Comparison of ENCODE assay signal across 12 mouse cellular contexts in the genomic region with DNA sequence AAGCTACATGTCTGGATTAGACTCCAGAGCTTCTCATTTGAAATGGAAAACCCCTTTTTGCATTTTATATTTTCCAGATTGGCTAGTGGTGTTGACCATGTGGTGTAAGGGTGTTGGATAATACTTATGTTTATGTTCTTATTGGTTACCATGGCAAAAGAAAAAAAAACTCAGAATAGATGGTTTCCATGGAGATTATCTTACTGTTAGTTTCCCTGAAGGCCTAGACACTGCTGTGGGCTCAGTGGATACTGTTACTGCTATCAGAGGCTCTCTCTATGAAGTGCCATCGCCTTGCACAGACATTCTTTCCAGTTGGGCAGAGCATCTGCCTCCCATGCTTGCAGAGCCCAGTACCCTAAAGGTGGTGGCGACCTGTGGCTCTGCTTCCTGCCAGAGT. TPM values are rescaled to one million over a fixed set of nuclear protein-coding genes. Genes with fewer than 3 reads are reported as not detected.
A peak's percentile ranks its signal among the peaks of the same experiment; 100 is the strongest.
DNase-seq lines count a peak whose midpoint lies in the region; ATAC-seq and TF ChIP-seq lines count a peak whose summit lies in the region.
"Had no signal": no experiment of that assay in that cellular context is flagged by ENCODE, and none has a peak within 500 bp of the region (broad histone marks: within the 10 kb centered on the region; RNA-seq: fewer than 3 reads in every experiment).

No protein-coding gene starts in this region.

- no peak overlapping the region for H3K4me2 ChIP-seq in heart, embryonic 16.5 days (ENCODE audit: low read depth, low read length)
- H3K4me2 ChIP-seq in midbrain, embryonic 13.5 days (replicated peaks): no peak overlapping the region
- no peak overlapping the region for H3K4me2 ChIP-seq in embryonic facial prominence, embryonic 12.5 days (replicated peaks)
- H3K4me2 ChIP-seq: limb, embryonic 12.5 days had no signal

- ATAC-seq in heart, embryonic 16.5 days (replicated peaks; ENCODE audit: extremely low read depth, insufficient read depth, low FRiP score): peak; percentile 33; the same call in 1 of the 2 replicates
- ATAC-seq in midbrain, embryonic 13.5 days: 0 out of 2 replicates have a peak, but pooled peaks have one; percentile 40
- no peak for ATAC-seq in embryonic facial prominence, embryonic 12.5 days (ENCODE audit: insufficient number of reproducible peaks, insufficient read depth, low FRiP score, low TSS enrichment)
- ATAC-seq: inflammation-experienced regulatory T-cells, adult 6 months had no signal

- H3K36me3 ChIP-seq in heart, embryonic 16.5 days (ENCODE audit: control insufficient read depth, insufficient read depth): no peaks in the 10 kb centered on the region
- H3K36me3 ChIP-seq in midbrain, embryonic 13.5 days: no peaks in the 10 kb centered on the region
- H3K36me3 ChIP-seq in midbrain, embryonic 10.5 days: peaks cover 1% of the 10 kb centered on the region; the same call in 1 of the 2 replicates
- H3K36me3 ChIP-seq in embryonic facial prominence, embryonic 12.5 days: 0 out of 2 replicates have a peak, but pooled peaks cover 2% of the 10 kb centered on the region
- H3K36me3 ChIP-seq: limb, embryonic 12.5 days had no signal

- no peak for TF ChIP-seq CTCF in olfactory bulb, adult 2 months (IDR thresholded peaks at IDR 0.05; ENCODE audit: insufficient read depth, low read depth, low read length)

- 46% methylated on average over 2 of the region's 2 CpGs for WGBS in heart, embryonic 16.5 days
- 62% methylated on average over 2 of the region's 2 CpGs for WGBS in midbrain, embryonic 13.5 days
- 74% methylated on average over 2 of the region's 2 CpGs for WGBS in midbrain, embryonic 10.5 days
- WGBS in embryonic facial prominence, embryonic 12.5 days: 74% methylated on average over 2 of the region's 2 CpGs
- 60% methylated on average over 2 of the region's 2 CpGs for WGBS in olfactory bulb, adult 2 months

- H3K27ac ChIP-seq in heart, embryonic 16.5 days (ENCODE audit: low read length): peak overlapping the region; percentile 43
- H3K27ac ChIP-seq in midbrain, embryonic 13.5 days: peak overlapping the region; percentile 35
- no peak overlapping the region for H3K27ac ChIP-seq in midbrain, embryonic 10.5 days (replicated peaks)
- peak overlapping the region; percentile 51; the same call in 1 of the 2 replicates for H3K27ac ChIP-seq in embryonic facial prominence, embryonic 12.5 days
- H3K27ac ChIP-seq in olfactory bulb, adult 2 months (ENCODE audit: insufficient read depth, low read depth, low read length): peak overlapping the region; percentile 74; the same call in 1 of the 2 replicates
- H3K27ac ChIP-seq: limb, embryonic 12.5 days had no signal

- H3K9ac ChIP-seq in heart, embryonic 16.5 days (ENCODE audit: low read length): no peak overlapping the region
- no peak overlapping the region for H3K9ac ChIP-seq in midbrain, embryonic 13.5 days (replicated peaks)
- no peak overlapping the region for H3K9ac ChIP-seq in embryonic facial prominence, embryonic 12.5 days
- H3K9ac ChIP-seq: limb, embryonic 12.5 days had no signal

- H3K9me3 ChIP-seq in heart, embryonic 16.5 days (replicated peaks; ENCODE audit: control insufficient read depth, low read length): no peaks in the 10 kb centered on the region
- no peaks in the 10 kb centered on the region for H3K9me3 ChIP-seq in midbrain, embryonic 13.5 days
- H3K9me3 ChIP-seq in midbrain, embryonic 10.5 days (replicated peaks): no peaks in the 10 kb centered on the region
- no peaks in the 10 kb centered on the region for H3K9me3 ChIP-seq in embryonic facial prominence, embryonic 12.5 days
- H3K9me3 ChIP-seq: limb, embryonic 12.5 days; megakaryocyte, embryonic 14.5 days had no signal

- H3K4me1 ChIP-seq in heart, embryonic 16.5 days (ENCODE audit: control insufficient read depth, insufficient read depth, low read length): peaks cover 24% of the 10 kb centered on the region
- H3K4me1 ChIP-seq in midbrain, embryonic 13.5 days (replicated peaks): peaks cover 26% of the 10 kb centered on the region
- peaks cover 19% of the 10 kb centered on the region for H3K4me1 ChIP-seq in midbrain, embryonic 10.5 days
- peaks cover 34% of the 10 kb centered on the region for H3K4me1 ChIP-seq in embryonic facial prominence, embryonic 12.5 days
- peaks cover 45% of the 10 kb centered on the region for H3K4me1 ChIP-seq in olfactory bulb, adult 2 months (ENCODE audit: control insufficient read depth, insufficient read depth, low read length)

- H3K27me3 ChIP-seq in heart, embryonic 16.5 days (ENCODE audit: control insufficient read depth, insufficient read depth, low read length): no peaks in the 10 kb centered on the region
- H3K27me3 ChIP-seq in midbrain, embryonic 13.5 days: no peaks in the 10 kb centered on the region
- H3K27me3 ChIP-seq in midbrain, embryonic 10.5 days (ENCODE audit: low read depth, poor library complexity, severe bottlenecking): no peaks in the 10 kb centered on the region
- H3K27me3 ChIP-seq in embryonic facial prominence, embryonic 12.5 days: no peaks in the 10 kb centered on the region
- H3K27me3 ChIP-seq: limb, embryonic 12.5 days had no signal

- no peak for TF ChIP-seq POLR2A in olfactory bulb, adult 2 months (IDR thresholded peaks at IDR 0.05; ENCODE audit: insufficient read depth, low read depth, low read length)

- no peak for DNase-seq in heart, postnatal 4 days
- no peak for DNase-seq in midbrain, embryonic 10.5 days (ENCODE audit: low spot score)
- DNase-seq in spleen, adult 12 weeks (ENCODE audit: low spot score): no peak
- no peak for DNase-seq in embryo, embryonic 10.5 days (ENCODE audit: low spot score)
- DNase-seq: gastrocnemius, postnatal 36 days had no signal

- no peak overlapping the region for H3K4me3 ChIP-seq in heart, embryonic 16.5 days (ENCODE audit: low read length)
- no peak overlapping the region for H3K4me3 ChIP-seq in midbrain, embryonic 13.5 days (replicated peaks)
- H3K4me3 ChIP-seq in midbrain, embryonic 10.5 days: no peak overlapping the region
- H3K4me3 ChIP-seq in embryonic facial prominence, embryonic 12.5 days: no peak overlapping the region
- H3K4me3 ChIP-seq in olfactory bulb, adult 2 months (ENCODE audit: insufficient read depth, low read depth, low read length): no peak overlapping the region
- H3K4me3 ChIP-seq: limb, embryonic 12.5 days; megakaryocyte, embryonic 14.5 days had no signal

RNA-seq across cellular contexts. Expression of a gene that starts 37.2 kb away (rescaled TPM):
- polyA plus RNA-seq in heart, embryonic 16.5 days (2015; fragmentation: Nextera tagmentation; extraction: Ambion mirVana): 29.3 and 30.6 TPM in 2 replicates
- total RNA-seq in heart, postnatal 4 days (2021): 10 to 100 TPM; 17.0 to 19.3 TPM
- polyA plus RNA-seq in midbrain, embryonic 13.5 days (2015; fragmentation: Nextera tagmentation; extraction: Ambion mirVana): 10.6 and 13.5 TPM in 2 replicates
- 38.1 and 46.6 TPM in 2 replicates for polyA plus RNA-seq in midbrain, embryonic 10.5 days (2016; fragmentation: Nextera tagmentation; extraction: Ambion mirVana)
- polyA plus RNA-seq in embryonic facial prominence, embryonic 12.5 days (2016; fragmentation: Nextera tagmentation; extraction: Ambion mirVana): 25.7 and 27.9 TPM in 2 replicates
- polyA plus RNA-seq in olfactory bulb, adult 2 months (2012; ENCODE audit: insufficient read depth, insufficient read length, low replicate concordance, missing spikeins): not detected in 2 replicates

RNA-seq across cellular contexts. Expression of a gene that starts 50.4 kb away (rescaled TPM):
- polyA plus RNA-seq in heart, embryonic 16.5 days (2015; fragmentation: Nextera tagmentation; extraction: Ambion mirVana): 7.9 and 10.2 TPM in 2 replicates
- 10 to 100 TPM; 26.2 to 33.5 TPM for total RNA-seq in heart, postnatal 4 days (2021)
- 9.0 and 9.4 TPM in 2 replicates for polyA plus RNA-seq in midbrain, embryonic 13.5 days (2015; fragmentation: Nextera tagmentation; extraction: Ambion mirVana)
- polyA plus RNA-seq in midbrain, embryonic 10.5 days (2016; fragmentation: Nextera tagmentation; extraction: Ambion mirVana): 11.4 and 14.1 TPM in 2 replicates
- 51.1 and 59.2 TPM in 2 replicates for polyA plus RNA-seq in embryonic facial prominence, embryonic 12.5 days (2016; fragmentation: Nextera tagmentation; extraction: Ambion mirVana)
- polyA plus RNA-seq in olfactory bulb, adult 2 months (2012; ENCODE audit: insufficient read depth, insufficient read length, low replicate concordance, missing spikeins): not detected in 2 replicates

Comparison
In these comparisons a context has a peak if more than half of its experiments do, and no peak if none do; other contexts are left out.
1. RNA of a gene that starts 37.2 kb away (polyA plus RNA-seq): 38.1 to 46.6 TPM in midbrain, embryonic 10.5 days, 29.3 to 30.6 TPM in heart, embryonic 16.5 days, 25.7 to 27.9 TPM in embryonic facial prominence, embryonic 12.5 days and 10.6 to 13.5 TPM in midbrain, embryonic 13.5 days; not detected in olfactory bulb, adult 2 months; every median in the first group is over 10 times any median in the second.